Mouse (Mus musculus): Measurements from ENCODE around the gene Coro7. TPM values are rescaled to one million over a fixed set of nuclear protein-coding genes. Genes with fewer than 3 reads are reported as not detected.

Coro7 gene
- polyA plus RNA-seq, 1 experiment from 2014 or later = 11.2 TPM

DNA sequence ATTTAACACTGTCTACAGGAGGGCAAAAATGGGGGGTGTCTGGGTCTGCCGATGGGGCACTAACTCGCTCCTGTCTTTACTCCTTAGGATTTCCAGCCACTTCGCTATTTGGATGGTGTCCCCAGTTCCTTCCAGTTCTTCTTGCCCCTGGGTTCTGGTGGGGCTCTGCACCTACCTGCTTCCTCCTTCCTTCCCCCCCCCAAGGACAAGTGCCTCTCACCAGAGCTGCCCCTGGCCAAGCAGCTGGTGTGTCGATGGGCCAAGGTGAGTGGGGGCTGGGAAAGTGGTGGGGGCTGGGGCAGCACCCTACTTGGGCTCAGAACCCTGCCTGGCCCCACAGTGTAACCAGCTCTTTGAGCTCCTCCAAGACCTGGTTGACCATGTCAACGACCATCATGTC is 68.4 kb downstream of the Coro7 start:
- no peak overlapping the region for H3K27ac ChIP-seq
- no peak overlapping the region for H3K4me3 ChIP-seq
- no peaks in the 10 kb centered on the region for H3K27me3 ChIP-seq
- peaks cover 55% of the 10 kb centered on the region for H3K36me3 ChIP-seq
- H3K4me2 ChIP-seq = no peak overlapping the region
- WGBS = 82% methylated on average over 5 of the region's 5 CpGs
- no peak for ATAC-seq (replicated peaks; ENCODE audit: insufficient number of reproducible peaks, insufficient read depth, low FRiP score, low read depth)
- H3K9me3 ChIP-seq (replicated peaks) = no peaks in the 10 kb centered on the region
- peaks cover 27% of the 10 kb centered on the region for H3K4me1 ChIP-seq (replicated peaks)
- H3K9ac ChIP-seq = no peak overlapping the region

DNA sequence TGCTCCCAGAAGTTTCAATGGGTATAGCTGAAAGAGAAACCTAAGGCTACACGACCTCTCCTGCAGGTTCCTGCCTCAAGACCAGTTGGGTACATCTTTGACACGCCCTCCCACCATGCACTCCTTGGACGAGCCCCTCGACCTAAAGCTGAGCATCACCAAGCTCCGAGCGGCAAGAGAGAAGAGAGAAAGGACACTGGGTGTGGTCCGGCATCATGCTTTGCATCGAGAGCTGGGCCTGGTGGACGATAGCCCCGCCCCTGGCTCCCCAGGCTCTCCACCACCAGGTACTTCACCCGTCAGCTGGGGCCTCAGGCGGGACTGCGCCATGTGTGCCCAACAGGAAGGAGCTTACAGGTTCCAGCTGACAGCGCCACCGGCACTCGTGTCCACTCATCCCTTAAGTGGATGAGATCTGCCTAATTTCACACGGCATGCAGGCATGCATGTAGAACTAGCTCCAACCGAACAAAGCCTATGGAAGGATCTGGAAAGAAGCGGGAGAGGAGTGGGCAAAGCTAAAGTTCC is 71.0 kb downstream of the Coro7 start:
- 78% methylated on average over 19 of the region's 19 CpGs for WGBS

DNA sequence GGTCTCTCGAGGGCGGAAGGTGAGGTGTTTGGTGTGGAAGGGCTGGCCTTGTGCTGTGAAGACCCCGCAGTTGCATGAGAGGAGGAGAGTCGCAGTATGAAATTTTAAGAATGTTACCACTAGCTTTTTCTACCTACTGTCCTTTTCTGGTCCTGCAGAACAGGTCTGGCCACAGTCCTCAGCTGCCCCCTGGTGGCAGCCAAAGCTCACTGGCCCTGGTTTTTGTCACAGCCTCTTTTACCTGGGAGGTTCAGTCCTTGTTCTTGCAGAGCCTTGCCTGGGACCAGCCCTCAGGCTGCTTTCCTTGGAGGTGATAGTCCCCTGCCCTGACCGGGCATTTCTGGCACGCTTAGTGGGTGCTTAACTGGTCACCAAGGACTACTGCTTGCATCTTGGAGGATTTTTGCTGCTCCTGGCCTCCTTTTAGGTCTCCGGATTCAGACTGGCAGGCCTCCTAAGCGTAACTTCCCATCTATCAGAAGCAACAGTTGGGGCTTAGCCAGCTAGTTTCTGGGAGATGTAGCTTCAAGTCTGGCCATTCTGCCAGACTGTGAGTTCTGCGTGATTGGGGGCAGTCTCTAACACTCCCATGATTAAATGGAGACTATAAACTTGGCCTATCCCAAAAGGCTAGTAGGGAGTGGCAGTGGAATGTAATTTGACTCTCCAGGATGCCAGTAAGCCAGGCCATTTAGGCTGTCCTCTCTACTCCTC is 71.6 kb downstream of the Coro7 start:
- Histone ChIP-seq H3K27ac (peak overlapping the region; percentile 75), H3K9ac (no peak overlapping the region), H3K4me3 (no peak overlapping the region), H3K27me3 (no peaks in the 10 kb centered on the region), H3K9me3 (replicated peaks) (no peaks in the 10 kb centered on the region), H3K4me2 (no peak overlapping the region), H3K4me1 (replicated peaks) (peaks cover 56% of the 10 kb centered on the region), H3K36me3 (peaks cover 23% of the 10 kb centered on the region)
- 46% methylated on average over 9 of the region's 9 CpGs for WGBS
- ATAC-seq (replicated peaks; ENCODE audit: insufficient number of reproducible peaks, insufficient read depth, low FRiP score, low read depth) = no peak

More for the DNA sequence above, 71.0 kb downstream of the Coro7 start:
- Histone ChIP-seq H3K9me3 (replicated peaks) (no peaks in the 10 kb centered on the region), H3K36me3 (peaks cover 29% of the 10 kb centered on the region), H3K9ac (no peak overlapping the region), H3K4me2 (no peak overlapping the region), H3K27ac (no peak overlapping the region), H3K4me3 (no peak overlapping the region), H3K27me3 (no peaks in the 10 kb centered on the region), H3K4me1 (replicated peaks) (peaks cover 50% of the 10 kb centered on the region)
- ATAC-seq (replicated peaks; ENCODE audit: insufficient number of reproducible peaks, insufficient read depth, low FRiP score, low read depth) = no peak

DNA sequence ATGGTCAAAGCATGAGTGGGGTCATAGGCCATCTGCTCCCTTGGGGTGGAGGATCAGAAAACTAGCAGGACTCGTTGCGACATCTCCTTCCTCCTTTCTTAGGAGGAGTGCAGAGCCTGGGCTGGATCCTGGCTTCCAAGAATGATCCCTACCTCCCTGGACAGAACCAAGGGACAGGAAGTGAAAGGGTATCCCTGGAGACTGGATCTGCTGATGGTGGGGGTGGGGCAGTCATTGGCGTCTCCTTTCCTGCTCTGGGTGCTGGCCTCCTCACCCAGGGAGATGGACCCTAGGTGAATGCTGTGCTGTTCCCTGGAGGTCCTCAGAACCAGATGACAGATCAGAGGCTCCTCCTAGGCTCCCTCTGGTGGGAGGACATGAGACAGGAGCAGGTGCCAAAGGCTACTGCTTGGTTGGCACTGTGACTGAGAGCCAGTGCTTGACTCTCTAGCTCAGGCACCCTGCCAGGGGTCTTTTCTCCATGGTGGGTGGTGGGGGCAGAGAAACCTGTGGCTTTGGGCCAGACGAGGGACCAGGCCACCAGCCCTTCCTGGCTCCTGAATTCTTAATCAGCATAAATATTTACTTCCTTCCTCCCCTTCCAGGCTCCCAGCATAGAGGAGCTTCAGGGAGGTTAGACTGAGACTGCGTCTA is 73.0 kb downstream of the Coro7 start:
- Histone ChIP-seq H3K27me3 (no peaks in the 10 kb centered on the region), H3K4me2 (peak overlapping the region; percentile 25)
- 19% methylated on average over 5 of the region's 5 CpGs for WGBS

DNA sequence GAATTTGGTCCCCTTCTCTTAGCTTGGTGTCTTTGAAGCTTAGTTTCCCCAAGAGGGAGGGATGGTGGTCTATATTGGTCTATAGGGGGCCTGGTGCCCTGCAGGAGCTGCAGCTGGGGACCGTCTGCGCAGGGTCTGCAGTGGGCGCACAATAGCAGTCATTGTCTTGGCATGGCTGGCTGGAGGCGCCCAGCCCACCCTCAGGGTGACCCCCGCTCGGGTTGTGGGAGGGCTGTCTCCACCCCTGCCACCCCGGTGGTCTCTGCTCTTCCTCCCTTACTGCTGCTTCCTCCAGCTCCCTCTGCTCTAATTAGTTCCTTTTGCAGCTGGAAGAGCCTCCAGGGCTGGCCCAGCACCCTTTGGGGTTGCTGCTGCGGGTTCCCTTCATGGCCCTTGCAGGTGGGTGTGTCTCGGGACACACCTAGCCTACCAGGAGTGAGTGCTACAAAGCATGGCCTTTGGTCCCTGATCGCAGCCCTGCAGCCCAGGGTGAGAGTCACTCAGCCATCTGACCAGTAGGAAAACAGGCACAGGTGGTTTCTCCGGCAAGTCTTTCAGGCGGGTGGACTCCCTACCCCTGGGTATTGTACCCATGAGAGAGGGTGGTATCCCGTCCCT is 74.0 kb downstream of the Coro7 start:
- no peak for ATAC-seq (replicated peaks; ENCODE audit: insufficient number of reproducible peaks, insufficient read depth, low FRiP score, low read depth)
- 76% methylated on average over 13 of the region's 13 CpGs for WGBS

More for the DNA sequence above, 73.0 kb downstream of the Coro7 start:
- Histone ChIP-seq H3K9me3 (replicated peaks) (no peaks in the 10 kb centered on the region), H3K4me3 (no peak overlapping the region), H3K4me1 (replicated peaks) (peaks cover 70% of the 10 kb centered on the region), H3K27ac (peak overlapping the region; percentile 75), H3K9ac (peak overlapping the region; percentile 18), H3K36me3 (peaks cover 15% of the 10 kb centered on the region)
- ATAC-seq (replicated peaks; ENCODE audit: insufficient number of reproducible peaks, insufficient read depth, low FRiP score, low read depth) = peak; percentile 20; the same call in 1 of the 2 replicates

DNA sequence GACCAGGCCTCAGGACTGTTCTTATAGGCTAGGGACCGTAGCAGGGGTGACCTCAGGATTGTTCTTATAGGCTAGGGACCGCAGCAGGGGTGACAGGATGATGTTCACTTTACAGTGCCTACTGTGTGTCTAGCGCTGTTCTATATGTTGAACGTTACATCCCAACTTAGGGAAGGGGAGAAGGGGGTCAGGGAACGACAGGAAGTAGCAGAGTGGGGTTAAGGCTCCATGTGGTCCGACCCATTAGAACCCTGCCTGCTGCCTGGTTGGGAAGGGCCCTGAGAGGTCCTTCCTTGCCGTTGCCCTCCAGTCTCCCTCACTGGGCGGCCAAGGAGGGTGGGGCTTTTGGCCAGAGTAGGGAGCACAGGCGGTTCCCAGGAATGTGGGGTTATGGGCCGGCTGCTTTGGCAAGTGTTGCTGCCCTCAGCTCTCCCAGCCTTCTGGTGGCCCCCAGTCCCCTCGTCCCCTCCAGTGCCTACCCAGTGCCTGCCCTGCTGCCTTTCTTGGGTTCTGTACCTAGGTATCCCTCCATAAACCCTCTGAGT is 75.2 kb downstream of the Coro7 start:
- Histone ChIP-seq H3K27ac (peak overlapping the region; percentile 89), H3K9me3 (replicated peaks) (no peaks in the 10 kb centered on the region), H3K4me1 (replicated peaks) (peaks cover 92% of the 10 kb centered on the region), H3K9ac (peak overlapping the region; percentile 9; the same call in 1 of the 2 replicates), H3K4me3 (no peak overlapping the region), H3K27me3 (no peaks in the 10 kb centered on the region), H3K36me3 (no peaks in the 10 kb centered on the region; the same call in 1 of the 2 replicates), H3K4me2 (no peak overlapping the region)
- 60% methylated on average over 11 of the region's 11 CpGs for WGBS
- ATAC-seq (replicated peaks; ENCODE audit: insufficient number of reproducible peaks, insufficient read depth, low FRiP score, low read depth) = no peak

More for the DNA sequence above, 74.0 kb downstream of the Coro7 start:
- no peaks in the 10 kb centered on the region for H3K27me3 ChIP-seq
- H3K27ac ChIP-seq = 0 out of 2 replicates have a peak overlapping the region, but pooled peaks have one; percentile 75
- H3K9me3 ChIP-seq (replicated peaks) = no peaks in the 10 kb centered on the region
- peaks cover 9% of the 10 kb centered on the region for H3K36me3 ChIP-seq
- no peak overlapping the region for H3K4me2 ChIP-seq
- peaks cover 79% of the 10 kb centered on the region for H3K4me1 ChIP-seq (replicated peaks)
- no peak overlapping the region for H3K4me3 ChIP-seq
- H3K9ac ChIP-seq = no peak overlapping the region

DNA sequence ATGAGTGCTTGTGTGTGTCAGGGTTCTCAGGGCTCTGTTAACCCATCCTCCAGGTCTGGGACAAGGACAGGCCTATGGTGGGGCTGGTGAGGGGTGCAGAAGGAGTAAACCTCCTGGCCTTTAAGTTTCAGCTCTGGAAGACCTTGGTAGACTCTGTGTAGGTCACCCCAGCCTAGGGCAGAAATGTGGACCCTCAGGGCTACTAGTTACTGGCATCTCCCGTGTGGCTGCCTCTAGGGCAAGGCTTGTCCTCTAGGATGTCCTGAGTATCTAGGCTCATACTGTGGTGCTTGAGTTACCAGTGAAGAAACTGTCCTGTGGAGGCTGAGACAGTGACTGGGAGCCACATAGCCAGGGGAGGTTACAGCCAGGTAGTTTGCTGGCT is 76.1 kb downstream of the Coro7 start:
- no peaks in the 10 kb centered on the region for H3K27me3 ChIP-seq
- peak overlapping the region; percentile 37 for H3K4me2 ChIP-seq
- H3K36me3 ChIP-seq = no peaks in the 10 kb centered on the region; the same call in 1 of the 2 replicates
- ATAC-seq (replicated peaks; ENCODE audit: insufficient number of reproducible peaks, insufficient read depth, low FRiP score, low read depth) = no peak
- peak overlapping the region; percentile 36 for H3K9ac ChIP-seq
- WGBS = 42% methylated on average over 1 of the region's 1 CpGs
- H3K9me3 ChIP-seq (replicated peaks) = no peaks in the 10 kb centered on the region
- peak overlapping the region; percentile 89 for H3K27ac ChIP-seq
- H3K4me3 ChIP-seq = no peak overlapping the region
- H3K4me1 ChIP-seq (replicated peaks) = peaks cover 98% of the 10 kb centered on the region

DNA sequence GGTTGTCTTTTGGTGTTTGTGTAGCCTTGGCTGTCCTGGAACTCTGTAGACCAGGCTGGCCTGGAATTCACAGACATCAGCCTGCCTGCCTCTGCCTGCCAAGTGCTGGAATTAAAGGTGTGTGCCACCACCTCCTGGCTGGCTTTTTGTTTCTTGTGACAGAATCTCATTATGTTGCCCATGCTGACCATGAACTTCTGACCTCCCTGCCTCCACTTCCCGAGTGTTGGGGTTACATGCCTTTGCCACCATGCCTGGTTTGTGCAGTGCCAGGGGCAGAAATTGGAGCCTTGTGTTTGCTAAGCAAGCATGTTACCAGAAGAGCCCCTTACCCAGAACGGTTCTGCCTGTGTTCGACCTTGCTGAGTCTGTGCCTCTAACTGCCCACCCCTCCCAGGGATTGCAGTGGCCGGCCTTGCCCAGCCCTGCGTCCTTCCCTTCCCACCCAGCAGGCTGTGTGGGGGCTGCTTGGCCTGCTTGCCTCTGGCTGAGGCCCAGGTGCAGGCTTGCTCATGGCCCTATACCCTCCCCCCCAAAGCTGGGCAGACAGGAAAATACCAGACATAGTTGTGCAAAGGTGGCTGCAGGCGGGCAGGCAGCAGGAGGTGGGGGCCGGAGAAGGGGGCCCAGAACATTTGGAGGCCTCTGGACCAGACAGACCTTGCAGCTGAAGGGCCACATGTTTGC is 76.7 kb downstream of the Coro7 start:
- no peak overlapping the region for H3K4me3 ChIP-seq
- H3K9me3 ChIP-seq (replicated peaks) = no peaks in the 10 kb centered on the region
- H3K4me1 ChIP-seq (replicated peaks) = peaks cover 99% of the 10 kb centered on the region
- peak overlapping the region; percentile 36 for H3K9ac ChIP-seq
- WGBS = 26% methylated on average over 7 of the region's 7 CpGs
- peak overlapping the region; percentile 37 for H3K4me2 ChIP-seq
- H3K36me3 ChIP-seq = no peaks in the 10 kb centered on the region
- peak; percentile 32; the same call in 1 of the 2 replicates for ATAC-seq (replicated peaks; ENCODE audit: insufficient number of reproducible peaks, insufficient read depth, low FRiP score, low read depth)
- peak overlapping the region; percentile 89 for H3K27ac ChIP-seq
- no peaks in the 10 kb centered on the region for H3K27me3 ChIP-seq

DNA sequence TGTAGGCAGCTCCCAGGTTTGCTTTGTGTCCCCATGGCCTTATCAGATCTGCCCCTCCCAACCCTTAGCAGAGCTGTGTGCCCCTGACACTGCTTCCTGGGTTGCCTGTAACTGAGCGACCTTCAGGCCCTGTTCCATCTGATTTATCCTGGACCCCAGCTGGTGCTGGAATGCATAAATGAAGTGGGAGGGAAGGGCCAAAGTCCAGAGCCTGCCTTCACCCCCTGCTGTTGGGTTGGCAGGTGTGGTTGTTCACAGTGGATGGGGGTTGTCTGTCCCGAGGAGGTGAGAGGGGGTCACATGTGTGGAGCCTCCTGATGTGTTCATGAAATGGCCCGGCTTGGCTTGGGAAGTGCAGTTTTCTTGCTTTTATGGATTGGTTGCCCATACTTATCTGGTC is 77.4 kb downstream of the Coro7 start:
- H3K4me1 ChIP-seq (replicated peaks) = peaks cover 99% of the 10 kb centered on the region
- H3K27me3 ChIP-seq = no peaks in the 10 kb centered on the region
- 29% methylated on average over 3 of the region's 3 CpGs for WGBS
- no peak overlapping the region; the same call in 1 of the 2 replicates for H3K9ac ChIP-seq
- H3K4me2 ChIP-seq = 0 out of 2 replicates have a peak overlapping the region, but pooled peaks have one; percentile 37
- ATAC-seq (replicated peaks; ENCODE audit: insufficient number of reproducible peaks, insufficient read depth, low FRiP score, low read depth) = no peak
- no peaks in the 10 kb centered on the region for H3K36me3 ChIP-seq
- peak overlapping the region; percentile 89 for H3K27ac ChIP-seq
- no peaks in the 10 kb centered on the region for H3K9me3 ChIP-seq (replicated peaks)
- H3K4me3 ChIP-seq = no peak overlapping the region

DNA sequence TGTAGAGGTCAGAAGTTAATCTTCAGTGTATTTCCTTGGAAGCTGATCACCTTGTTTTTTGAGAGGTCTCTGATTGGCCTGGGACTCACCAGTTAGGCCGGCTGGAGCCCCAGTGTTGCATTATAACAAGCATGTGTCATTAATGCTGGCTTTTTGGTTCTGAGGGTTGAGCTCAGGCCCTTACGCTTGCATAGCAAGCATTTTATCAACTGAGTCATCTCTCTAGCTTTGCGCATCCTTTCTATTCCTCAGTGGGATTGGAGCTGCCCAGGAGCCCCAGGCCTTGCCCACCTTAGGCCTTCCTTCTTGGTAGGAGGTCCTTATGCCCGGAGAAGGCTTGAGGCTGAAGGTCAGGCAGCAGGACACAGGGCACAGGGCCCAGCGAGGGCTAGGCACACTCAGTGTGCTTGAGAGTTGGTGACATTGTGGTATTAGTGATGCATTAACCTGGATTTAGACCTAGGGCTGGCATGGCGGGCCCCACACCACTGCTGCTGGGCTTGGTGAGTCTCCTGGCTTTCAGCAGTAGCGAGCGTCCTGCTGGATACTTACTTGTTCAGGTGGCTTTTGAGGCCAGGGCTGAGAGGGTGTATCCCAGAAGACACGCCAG is 78.8 kb downstream of the Coro7 start:
- Histone ChIP-seq H3K4me2 (no peak overlapping the region), H3K4me3 (no peak overlapping the region), H3K9ac (no peak overlapping the region)

More for the DNA sequence above, 78.8 kb downstream of the Coro7 start:
- no peak for ATAC-seq (replicated peaks; ENCODE audit: insufficient number of reproducible peaks, insufficient read depth, low FRiP score, low read depth)
- no peaks in the 10 kb centered on the region for H3K27me3 ChIP-seq
- no peaks in the 10 kb centered on the region for H3K9me3 ChIP-seq (replicated peaks)
- H3K36me3 ChIP-seq = no peaks in the 10 kb centered on the region
- 62% methylated on average over 9 of the region's 9 CpGs for WGBS
- H3K27ac ChIP-seq = peak overlapping the region; percentile 89
- peaks cover 99% of the 10 kb centered on the region for H3K4me1 ChIP-seq (replicated peaks)
